Mouse (Mus musculus) liver, embryonic 11.5 days (tissue): ENCODE measurements around the gene Mrpl47. TPM values are rescaled to one million over a fixed set of nuclear protein-coding genes. Genes with fewer than 3 reads are reported as not detected.
A peak's percentile ranks its signal among the peaks of the same experiment; 100 is the strongest.
"Not testable (repeated sequence)": the region's sequence is repeated elsewhere in the genome, so short reads cannot be mapped to it uniquely, and the experiment has no call there.

Source experiments
- ATAC-seq: fragments of 200-750 bp; cut with Nextera tagmentation; replicated peaks from 2 replicates; pipeline ENCODE4 v1.8.0; 2017; ENCODE audit warnings: moderate number of reproducible peaks, mild to moderate bottlenecking, moderate TSS enrichment, moderate library complexity; ENCODE audit not compliant: low FRiP score
- DNase-seq: peaks from one replicate; pipeline ENCODE4 v3.0.0-alpha.2; 2017; ENCODE audit warnings: low spot score
- H3K27ac ChIP-seq: fragments of 300-500 bp; sonication (generic); 2 replicates; pipeline ENCODE4 v1.5.1; 2014; ENCODE audit warnings: mild to moderate bottlenecking, low read depth, low read length, control low read depth
- H3K27me3 ChIP-seq: fragments of 300-500 bp; sonication (generic); replicated peaks from 2 replicates; pipeline ENCODE4 v1.6.1; 2014; ENCODE audit warnings: low read length, mixed read lengths; ENCODE audit not compliant: control insufficient read depth, insufficient read depth
- H3K36me3 ChIP-seq: fragments of 300-500 bp; sonication (generic); 2 replicates; pipeline ENCODE4 v1.6.1; 2014; ENCODE audit warnings: mild to moderate bottlenecking, low read length, moderate library complexity, mixed read lengths; ENCODE audit not compliant: control insufficient read depth, insufficient read depth
- H3K4me1 ChIP-seq: fragments of 300-500 bp; sonication (generic); replicated peaks from 2 replicates; pipeline ENCODE4 v1.6.1; 2014; ENCODE audit warnings: low read length, mixed read lengths; ENCODE audit not compliant: control insufficient read depth, insufficient read depth
- H3K4me2 ChIP-seq: fragments of 300-500 bp; sonication (generic); 2 replicates; pipeline ENCODE4 v1.6.1; 2014; ENCODE audit warnings: mild to moderate bottlenecking, control low read depth, moderate library complexity
- H3K4me3 ChIP-seq: fragments of 300-500 bp; sonication (generic); 2 replicates; pipeline ENCODE4 v1.5.1; 2014; ENCODE audit warnings: low read depth, low read length, control low read depth
- H3K9ac ChIP-seq: fragments of 300-500 bp; sonication (generic); 2 replicates; pipeline ENCODE4 v1.6.1; 2014; ENCODE audit warnings: low read depth, low read length, control low read depth
- H3K9me3 ChIP-seq: fragments of 300-500 bp; sonication (generic); 2 replicates; pipeline ENCODE4 v1.6.1; 2016; ENCODE audit warnings: low read length, inconsistent platforms, mixed read lengths; ENCODE audit not compliant: control insufficient read depth
- WGBS: fragments of 180-500 bp; shearing (Covaris S2); extraction: QIAGEN DNeasy Blood & Tissue Kit; methylation state at CpG from one replicate; pipeline ENCODE4 v1.1.7; 2014; 5-methylcytosine and 5-hydroxymethylcytosine counted together
- polyA plus RNA-seq: library from polyadenylated mRNA; unstranded; fragments of >200 nt; fragmentation: Nextera tagmentation; extraction: Ambion mirVana; gene quantifications from 2 replicates; pipeline ENCODE4 v1.2.1, GENCODE M21; 2014

Mrpl47 gene
- polyA plus RNA-seq: 50.5 and 58.4 TPM in 2 replicates

GRCm38 (mm10) chr3:32737172-32737655, at the start of gene Mrpl47:
Mrpl47 (minus strand) TSS chr3:32737605.
- H3K4me1 ChIP-seq: peaks cover 13% of the 10 kb centered on the region
- no peaks in the 10 kb centered on the region for H3K9me3 ChIP-seq
- H3K4me2 ChIP-seq: peak within 1 kb of the TSS; percentile 83
- ATAC-seq (peak; percentile 30), DNase-seq (no peak)
- peak within 1 kb of the TSS; percentile 78 for H3K27ac ChIP-seq
- H3K36me3 ChIP-seq: peaks cover 8% of the 10 kb centered on the region; the same call in 1 of the 2 replicates
- under 1% methylated on average over 31 of the region's 31 CpGs for WGBS
- no peaks in the 10 kb centered on the region for H3K27me3 ChIP-seq
- peak within 1 kb of the TSS; percentile 91 for H3K9ac ChIP-seq
- peak within 1 kb of the TSS; percentile 96 for H3K4me3 ChIP-seq

- 67% methylated on average over 2 of the region's 2 CpGs for WGBS
- no peaks in the 10 kb centered on the region for H3K9me3 ChIP-seq
- no peaks in the 10 kb centered on the region for H3K36me3 ChIP-seq
- H3K27me3 ChIP-seq: no peaks in the 10 kb centered on the region
- no peak for ATAC-seq
- no peak for DNase-seq
- no peak overlapping the region for H3K4me3 ChIP-seq
- H3K27ac ChIP-seq: no peak overlapping the region
- no peak overlapping the region for H3K4me2 ChIP-seq
- no peak overlapping the region for H3K9ac ChIP-seq
- H3K4me1 ChIP-seq: no peaks in the 10 kb centered on the region
Measured at GRCm38 (mm10) chr3:32770781-32771180, 33.4 kb upstream of the Mrpl47 start.

DNA sequence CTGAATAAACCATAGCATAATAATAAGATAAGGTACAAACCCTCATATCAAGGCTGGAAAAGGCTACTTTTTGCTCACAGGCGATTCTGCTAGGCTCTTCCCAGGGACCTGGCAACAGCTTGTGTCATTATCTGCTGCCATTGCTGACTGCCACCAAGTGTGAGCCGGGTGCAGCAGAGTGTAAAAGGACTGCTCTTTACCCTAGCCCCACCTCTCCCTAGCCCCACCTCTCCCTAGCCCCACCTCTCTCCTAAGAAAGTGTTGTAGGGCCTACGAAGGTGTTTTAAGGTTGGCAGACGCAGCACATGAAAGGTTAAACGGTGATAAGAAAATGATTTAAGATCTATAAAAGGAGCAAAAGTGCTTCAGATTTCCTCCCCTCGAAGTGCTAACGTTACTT, 26.5 kb upstream of the Mrpl47 start:
- Histone ChIP-seq H3K4me3 (no peak overlapping the region), H3K27me3 (no peaks in the 10 kb centered on the region), H3K4me2 (no peak overlapping the region), H3K9ac (no peak overlapping the region), H3K36me3 (no peaks in the 10 kb centered on the region), H3K9me3 (no peaks in the 10 kb centered on the region), H3K4me1 (no peaks in the 10 kb centered on the region), H3K27ac (no peak overlapping the region)
- DNase-seq (no peak), ATAC-seq (no peak)
- 42% methylated on average over 7 of the region's 7 CpGs for WGBS

GRCm38 (mm10) chr3:32762962-32763361, 25.6 kb upstream of the Mrpl47 start:
- Histone ChIP-seq H3K4me3 (no peak overlapping the region), H3K9me3 (no peaks in the 10 kb centered on the region), H3K27me3 (no peaks in the 10 kb centered on the region), H3K9ac (no peak overlapping the region), H3K27ac (no peak overlapping the region), H3K36me3 (no peaks in the 10 kb centered on the region), H3K4me2 (no peak overlapping the region), H3K4me1 (no peaks in the 10 kb centered on the region)
- no peak for ATAC-seq
- 65% methylated on average over 8 of the region's 8 CpGs for WGBS
- no peak for DNase-seq

GRCm38 (mm10) chr3:32759212-32759611, 21.8 kb upstream of the Mrpl47 start:
- H3K9ac ChIP-seq: no peak overlapping the region
- WGBS: 70% methylated on average over 5 of the region's 5 CpGs
- H3K4me3 ChIP-seq: no peak overlapping the region
- no peak overlapping the region for H3K27ac ChIP-seq
- no peaks in the 10 kb centered on the region for H3K9me3 ChIP-seq
- no peaks in the 10 kb centered on the region for H3K36me3 ChIP-seq
- DNase-seq (no peak), ATAC-seq (no peak)
- no peaks in the 10 kb centered on the region for H3K27me3 ChIP-seq
- H3K4me1 ChIP-seq: no peaks in the 10 kb centered on the region
- H3K4me2 ChIP-seq: no peak overlapping the region

- Histone ChIP-seq H3K27ac (no peak overlapping the region), H3K4me3 (no peak overlapping the region), H3K9me3 (no peaks in the 10 kb centered on the region), H3K36me3 (peaks cover 8% of the 10 kb centered on the region; the same call in 1 of the 2 replicates), H3K4me1 (no peaks in the 10 kb centered on the region), H3K9ac (no peak overlapping the region), H3K27me3 (no peaks in the 10 kb centered on the region), H3K4me2 (no peak overlapping the region)
- 91% methylated on average over 3 of the region's 3 CpGs for WGBS
- no peak for DNase-seq
- no peak for ATAC-seq
Measured at GRCm38 (mm10) chr3:32754384-32754915, 17.0 kb upstream of the Mrpl47 start.

GRCm38 (mm10) chr3:32749820-32750579, 12.6 kb upstream of the Mrpl47 start:
- Histone ChIP-seq H3K36me3 (peaks cover 28% of the 10 kb centered on the region), H3K4me3 (no peak overlapping the region), H3K27ac (no peak overlapping the region), H3K4me1 (no peaks in the 10 kb centered on the region), H3K9ac (no peak overlapping the region), H3K27me3 (no peaks in the 10 kb centered on the region), H3K4me2 (no peak overlapping the region), H3K9me3 (no peaks in the 10 kb centered on the region)
- 93% methylated on average over 4 of the region's 4 CpGs for WGBS
- ATAC-seq: no peak
- no peak for DNase-seq

GRCm38 (mm10) chr3:32748384-32748783, 11.0 kb upstream of the Mrpl47 start:
- no peak for DNase-seq
- H3K36me3 ChIP-seq: peaks cover 34% of the 10 kb centered on the region

GRCm38 (mm10) chr3:32745426-32745825, 8.0 kb upstream of the Mrpl47 start:
- H3K4me3 ChIP-seq, H3K4me1 ChIP-seq, H3K9ac ChIP-seq, ATAC-seq, H3K27ac ChIP-seq, DNase-seq, H3K27me3 ChIP-seq, H3K4me2 ChIP-seq, H3K9me3 ChIP-seq: not testable (repeated sequence)
- H3K36me3 ChIP-seq: peaks cover 30% of the 10 kb centered on the region

More at GRCm38 (mm10) chr3:32748384-32748783, 11.0 kb upstream of the Mrpl47 start:
- WGBS: 90% methylated on average over 9 of the region's 9 CpGs
- H3K27ac ChIP-seq: no peak overlapping the region
- no peak overlapping the region for H3K4me3 ChIP-seq
- H3K4me2 ChIP-seq: no peak overlapping the region
- no peaks in the 10 kb centered on the region for H3K9me3 ChIP-seq
- ATAC-seq: no peak
- no peaks in the 10 kb centered on the region for H3K4me1 ChIP-seq
- H3K27me3 ChIP-seq: no peaks in the 10 kb centered on the region
- no peak overlapping the region for H3K9ac ChIP-seq
